Mouse (Mus musculus) adrenal gland, postnatal 4 days (tissue): ENCODE measurements at regions not wholly inside any gene's neighbourhood (a gene's known extent, or its start where the extent isn't known, plus 50 kb on each side); places are given as distances from the start of the nearest gene placed in this dataset.

ENCODE experiments used
- DNase-seq, 2 experiments: peaks; one replicate each; pipeline ENCODE4 v3.0.0; 2021 to 2022; ENCODE audit warnings: low spot score in 2 of 2, mixed read lengths in 2 of 2

DNA sequence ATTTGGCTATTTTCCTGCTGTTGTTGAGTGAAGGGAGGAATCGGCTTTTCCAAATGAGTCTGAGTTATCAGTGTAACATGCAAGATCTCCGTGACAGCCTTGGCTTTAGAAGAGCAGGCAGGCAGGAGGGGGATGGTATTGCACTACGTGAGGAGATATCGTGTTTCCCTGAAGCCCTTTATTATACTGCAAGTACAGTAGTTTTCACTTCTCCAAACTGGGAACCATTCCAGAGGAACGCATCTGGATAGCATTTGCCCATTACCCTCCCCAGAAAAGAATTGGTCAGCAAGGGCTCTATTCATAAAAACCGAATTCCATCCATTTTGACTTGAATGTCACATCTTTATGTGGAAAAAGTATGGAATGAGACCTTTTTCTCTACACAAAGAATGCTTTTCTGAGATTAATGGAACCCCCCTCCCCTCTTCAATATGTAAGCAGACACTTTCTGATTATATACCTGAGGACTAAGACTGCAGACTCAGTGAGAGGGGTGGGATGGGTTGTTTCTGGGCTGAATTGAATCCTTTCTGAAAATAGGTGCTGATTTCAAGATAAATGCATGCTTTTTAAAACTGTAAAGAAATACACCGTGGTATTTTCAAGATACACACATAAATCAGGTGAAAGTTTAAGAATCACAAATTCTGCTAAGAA lies 571.8 kb downstream of the Car8 start:
- no peak for DNase-seq

DNA sequence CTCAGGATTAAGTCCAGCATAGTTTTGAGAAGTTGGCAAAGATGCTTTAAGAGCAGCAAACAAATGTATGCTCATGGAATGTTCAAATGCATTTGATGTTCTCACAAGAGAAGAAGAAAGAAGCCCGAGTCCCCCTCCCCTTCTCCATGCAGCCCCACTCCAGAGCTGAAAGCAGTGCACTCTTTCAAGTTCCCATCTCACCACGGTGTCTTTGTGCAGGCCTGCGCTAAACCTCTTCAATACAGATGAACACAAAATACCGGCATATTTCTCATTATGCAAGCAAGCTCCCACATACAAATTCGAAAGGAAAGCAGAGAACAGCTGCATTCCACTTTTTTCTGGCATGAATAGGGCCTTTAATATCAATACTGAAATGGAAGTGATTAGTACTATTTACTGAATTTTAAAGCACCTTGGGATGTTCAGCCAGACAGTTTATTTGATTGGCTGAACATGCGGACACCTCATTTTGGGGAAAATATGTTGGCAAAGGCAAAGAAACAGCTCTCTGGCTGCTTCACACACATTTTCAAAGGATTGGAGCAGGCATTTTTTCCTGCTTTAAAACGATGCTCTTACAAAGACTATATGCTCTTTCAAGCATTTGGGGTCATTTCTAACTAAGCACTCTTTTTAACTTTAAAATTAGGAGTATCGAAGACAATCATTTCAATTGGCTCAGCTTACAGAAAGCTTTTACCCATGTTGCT lies 595.8 kb downstream of the Car8 start:
- no peak for DNase-seq

DNA sequence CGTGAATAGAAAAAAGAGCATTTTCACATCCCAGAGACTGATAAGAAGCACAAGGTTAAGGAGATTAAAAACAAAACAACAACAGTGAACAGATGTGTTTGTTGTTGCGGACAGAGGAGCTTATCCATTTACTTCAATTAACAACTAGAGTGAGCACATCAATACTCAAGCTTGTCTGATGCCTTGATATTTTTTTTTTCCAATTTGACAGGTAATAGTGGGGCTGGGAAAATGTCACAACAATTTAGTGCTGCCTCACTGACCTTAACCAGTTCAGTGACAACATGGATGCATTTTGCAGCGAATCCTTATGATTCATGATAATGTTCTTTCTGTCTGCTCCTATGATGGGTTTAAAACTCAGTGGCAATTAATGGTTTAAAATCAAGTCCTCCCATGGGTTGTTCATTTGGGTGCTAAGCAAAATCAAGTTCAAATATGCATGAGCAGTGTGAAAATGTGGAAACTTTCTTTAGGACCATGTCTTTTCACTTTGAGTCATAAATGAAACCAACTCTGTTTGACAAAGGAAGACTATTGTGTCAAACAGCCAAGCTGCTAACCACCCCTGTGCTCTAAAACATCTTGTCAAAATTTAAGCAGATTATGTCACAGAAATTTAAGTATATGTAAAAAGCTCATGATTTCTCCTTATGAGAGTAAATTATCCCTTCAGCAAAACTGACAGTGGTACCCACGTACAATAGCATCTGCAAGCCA lies 641.0 kb downstream of the Car8 start:
- DNase-seq, result no peak

DNA sequence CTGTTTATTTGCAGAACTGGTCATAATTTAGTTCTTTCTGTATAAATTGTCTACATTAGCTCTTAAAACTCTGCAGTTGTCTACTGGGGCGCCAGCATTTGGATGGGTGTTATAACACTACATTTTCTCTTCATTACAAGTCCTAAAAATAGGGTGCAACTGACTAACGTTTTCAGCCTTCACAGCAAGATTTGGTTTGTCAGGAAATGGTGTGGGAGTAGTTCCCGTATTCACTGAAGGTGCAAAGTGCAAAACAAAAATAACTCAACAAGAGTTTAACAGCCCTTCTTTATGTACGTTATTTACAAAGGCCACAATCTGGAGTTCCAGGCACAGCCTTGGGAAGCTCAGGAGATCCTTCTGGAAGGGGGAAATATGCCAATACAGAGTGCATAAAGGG lies 642.7 kb downstream of the Car8 start:
- DNase-seq, result no peak

DNA sequence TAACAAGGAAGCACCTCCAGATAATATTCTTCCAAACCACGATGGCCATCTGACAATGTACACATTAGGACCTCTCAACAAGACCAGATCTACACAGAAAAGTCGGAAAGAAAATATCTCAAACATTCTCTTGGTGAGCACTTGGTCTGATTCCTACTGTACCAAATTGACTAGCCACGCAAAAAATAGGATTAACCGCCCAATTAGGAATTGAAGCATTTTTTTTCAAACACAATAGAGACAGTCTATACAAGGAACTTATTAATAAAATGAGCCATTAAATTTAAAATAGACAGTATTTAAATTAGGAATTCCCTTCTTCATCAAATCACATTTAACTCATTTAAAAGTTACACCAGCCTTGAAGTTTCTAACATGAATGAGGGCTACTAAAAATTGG lies 655.0 kb downstream of the Car8 start:
- DNase-seq, result no peak

DNA sequence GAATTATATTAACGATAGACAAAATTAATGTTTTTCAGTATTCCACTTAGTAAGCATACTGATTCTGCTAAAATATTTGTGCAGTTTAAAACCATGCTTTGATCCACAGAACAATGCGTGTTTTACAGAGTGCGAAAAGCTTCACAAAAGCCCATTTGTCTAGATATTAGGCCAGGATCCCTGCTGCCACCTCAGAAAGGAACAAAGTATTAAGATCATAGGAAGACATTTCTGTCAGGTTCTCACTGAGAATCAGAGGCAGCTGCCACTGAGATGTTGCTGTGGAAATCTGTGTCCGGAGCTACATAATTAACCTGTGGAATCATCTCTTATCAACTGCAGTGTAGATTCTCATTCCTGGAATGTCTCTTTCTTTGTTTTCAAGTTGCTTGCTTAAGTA lies 656.9 kb downstream of the Car8 start:
- no peak for DNase-seq

DNA sequence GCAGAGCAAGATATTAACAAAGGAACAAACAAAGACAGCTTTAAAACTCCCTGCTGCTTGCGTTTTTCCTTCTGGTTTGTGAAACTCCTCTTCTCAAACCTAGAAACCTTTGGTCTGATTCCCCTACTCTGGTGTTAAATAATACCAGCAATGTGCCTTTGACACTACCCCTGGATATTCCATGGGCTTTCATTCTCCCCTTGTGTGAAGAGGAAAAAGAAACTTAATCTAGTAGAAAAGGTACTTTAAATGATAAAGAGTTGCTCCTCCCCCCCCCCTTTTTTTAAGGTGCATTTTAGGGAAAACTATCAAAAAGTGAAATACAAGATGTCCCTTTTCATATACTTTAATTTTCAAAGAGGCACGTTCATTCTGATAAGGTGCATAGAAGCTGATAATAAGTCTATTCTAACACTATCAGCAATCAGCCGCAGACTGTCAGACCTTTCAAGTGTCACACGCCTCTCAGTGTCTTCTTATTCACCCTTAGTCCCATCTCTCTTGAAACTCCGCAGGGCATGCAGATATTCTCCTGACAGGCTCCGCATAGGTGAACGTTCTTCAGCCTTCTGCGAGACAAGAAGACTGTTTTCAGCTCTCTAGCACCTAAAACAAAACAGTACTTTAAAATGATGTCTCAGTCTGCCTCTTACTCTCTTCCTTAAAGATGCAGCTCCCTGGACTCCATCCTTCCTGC lies 657.5 kb downstream of the Car8 start:
- no peak for DNase-seq

DNA sequence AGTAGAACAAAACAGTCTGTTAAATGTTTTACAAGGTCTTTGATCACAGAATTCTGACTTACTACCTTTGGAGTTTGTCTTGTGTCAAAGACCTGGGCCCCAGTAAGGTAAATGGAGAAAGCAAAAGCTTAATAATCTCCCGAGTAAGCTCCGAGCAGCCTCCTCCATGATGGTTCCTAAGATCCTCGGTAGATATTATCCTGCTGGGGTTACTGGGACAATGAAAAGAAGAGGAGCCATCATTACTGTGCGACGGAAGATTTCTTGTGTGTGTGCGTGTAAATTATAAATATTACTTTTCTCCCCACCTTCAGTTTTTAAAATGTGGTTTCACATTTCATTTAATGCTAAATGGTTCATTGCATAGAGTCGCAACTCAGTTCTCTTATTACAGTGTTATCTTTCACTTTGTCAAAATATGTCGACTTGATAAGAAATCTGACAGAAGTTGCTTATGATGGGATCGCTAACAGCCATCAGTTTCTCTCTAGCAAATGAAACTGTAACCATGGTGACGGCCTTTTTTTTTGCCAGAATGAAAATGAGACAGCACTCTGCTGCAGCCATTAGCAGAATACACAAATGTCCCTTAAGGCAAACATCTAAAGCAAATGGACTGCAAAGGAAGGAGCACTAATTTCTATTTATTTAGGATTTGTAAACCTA lies 658.2 kb downstream of the Car8 start:
- no peak for DNase-seq

DNA sequence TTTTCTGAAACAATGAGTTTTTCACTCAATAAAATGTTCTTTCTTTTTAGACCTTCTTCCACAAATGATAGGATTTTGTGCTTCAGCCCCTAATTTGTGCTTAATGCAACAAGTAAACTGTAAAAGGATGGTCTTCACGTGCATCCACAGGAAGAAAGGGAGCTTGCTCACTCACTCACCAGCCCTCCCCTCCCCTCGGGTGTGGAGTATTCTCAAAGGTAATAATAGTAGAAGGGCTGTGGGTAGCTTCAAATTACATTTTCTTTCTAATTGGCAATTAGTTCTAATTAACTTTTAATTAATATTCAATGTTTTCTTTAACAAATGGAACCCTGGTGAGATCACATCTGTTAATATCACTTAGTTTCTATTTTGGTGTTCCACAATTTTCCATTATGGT lies 664.8 kb downstream of the Car8 start:
- no peak for DNase-seq

DNA sequence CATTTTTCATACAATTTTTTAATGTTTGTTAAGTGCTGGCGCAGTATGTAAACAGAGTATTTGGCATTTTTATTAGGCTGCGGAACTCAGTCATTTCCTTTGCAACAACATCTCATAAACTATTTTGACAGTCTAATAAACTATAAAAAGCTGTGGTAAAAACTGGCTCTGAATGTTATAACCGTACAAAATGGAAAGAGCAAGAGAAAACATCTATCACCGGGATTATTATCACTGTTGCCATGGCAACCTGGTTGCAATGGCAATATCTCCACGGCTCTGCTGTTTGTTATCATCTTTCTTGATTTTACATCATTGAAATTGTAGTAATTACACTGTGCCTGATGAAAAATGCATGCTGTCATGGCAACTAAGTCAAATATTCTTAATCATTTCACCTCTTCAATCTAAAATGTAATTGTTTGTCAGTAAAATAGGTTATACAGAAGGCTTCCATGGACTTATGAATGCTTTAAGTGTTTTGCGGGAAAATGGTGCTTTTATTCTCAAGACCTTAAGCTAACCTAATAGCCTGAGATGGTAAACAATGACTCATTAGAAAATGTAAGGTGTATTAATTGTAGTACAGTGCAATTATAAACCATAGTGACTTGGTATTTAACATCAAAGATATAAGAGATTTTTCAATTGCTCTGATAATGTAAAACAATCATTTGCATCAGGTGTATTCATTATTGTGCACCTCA lies 671.0 kb downstream of the Car8 start:
- DNase-seq, result no peak

DNA sequence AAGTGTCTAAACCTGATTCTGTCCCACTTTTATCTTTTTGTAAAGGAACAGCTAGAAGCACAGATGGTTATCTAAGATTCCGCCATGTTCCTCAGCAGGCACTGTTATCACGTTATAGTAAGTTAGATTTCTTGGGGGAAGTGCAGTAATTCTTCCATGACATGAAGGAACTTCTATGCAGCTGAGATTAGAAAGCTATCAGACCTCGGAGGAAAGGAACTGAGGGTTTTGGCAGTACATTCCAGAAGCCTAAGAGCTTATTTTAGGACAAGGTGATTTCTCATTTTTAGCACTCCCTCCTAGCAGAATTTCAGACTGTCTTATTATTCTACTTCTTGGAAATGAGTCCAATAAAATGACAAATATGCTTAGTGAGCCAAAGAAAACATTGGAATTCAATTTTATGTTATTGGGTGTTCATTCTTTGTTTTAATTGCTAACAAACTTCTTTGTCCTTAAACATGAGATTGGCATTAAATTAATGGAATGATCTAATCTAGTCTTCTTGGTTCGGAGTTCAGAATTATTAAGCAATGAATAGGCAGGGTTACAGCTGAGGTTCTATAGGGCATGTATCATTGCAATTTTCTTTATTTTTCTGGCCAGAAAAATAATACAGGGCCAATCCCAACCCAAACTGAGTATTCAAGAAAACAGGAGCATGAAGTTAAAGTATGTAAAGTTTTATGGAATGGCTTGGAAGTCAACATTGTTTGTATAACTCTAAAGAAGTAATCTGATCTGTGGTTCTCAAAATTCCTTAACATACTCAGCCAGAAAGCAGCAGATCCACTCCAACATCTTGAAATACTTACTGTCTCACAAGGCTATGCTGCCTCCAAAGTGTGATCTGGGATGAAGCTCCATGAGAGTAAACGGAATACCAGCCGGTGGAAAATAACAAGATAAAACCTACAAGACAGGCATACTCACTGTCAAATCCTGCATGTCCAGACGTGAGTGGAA lies 678.7 kb downstream of the Car8 start:
- no peak for DNase-seq

DNA sequence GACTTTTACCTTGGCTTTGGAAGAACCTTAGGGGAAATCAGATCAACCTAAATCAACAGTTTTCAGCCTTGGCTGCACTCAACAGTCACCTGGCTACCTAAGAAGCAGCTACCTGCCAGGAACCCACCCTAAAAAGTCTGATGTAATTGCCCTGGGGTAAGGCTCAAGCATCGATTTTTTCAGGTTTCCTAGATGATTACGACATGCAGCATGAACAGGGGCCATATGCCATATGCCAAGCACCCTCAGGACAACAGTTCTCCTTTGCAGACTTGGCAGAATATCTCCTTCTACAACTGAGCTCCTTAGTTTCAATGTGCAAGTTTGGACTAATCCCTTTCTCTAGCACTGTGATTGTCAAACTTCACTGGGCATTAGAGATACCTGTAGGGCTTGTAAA lies 680.1 kb downstream of the Car8 start:
- no peak for DNase-seq

DNA sequence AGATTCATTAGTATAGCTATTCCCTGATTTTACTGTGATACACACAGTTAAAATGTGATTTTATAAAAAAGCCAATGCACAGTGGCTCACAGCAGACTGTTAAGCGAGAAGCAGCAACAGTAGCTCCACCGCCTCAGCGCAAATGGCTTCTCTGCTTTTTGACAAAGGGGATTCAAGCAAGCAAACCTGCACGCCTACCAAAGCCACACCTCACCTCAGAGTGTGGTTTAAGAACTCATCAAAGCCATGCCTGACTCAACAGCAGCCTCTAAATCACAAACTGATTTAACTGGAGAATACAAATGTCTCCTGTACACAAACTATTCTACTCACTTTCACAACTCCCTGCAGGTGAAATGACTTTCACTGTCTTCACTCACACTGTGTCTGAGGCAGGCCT lies 704.5 kb downstream of the Car8 start:
- DNase-seq, result no peak

DNA sequence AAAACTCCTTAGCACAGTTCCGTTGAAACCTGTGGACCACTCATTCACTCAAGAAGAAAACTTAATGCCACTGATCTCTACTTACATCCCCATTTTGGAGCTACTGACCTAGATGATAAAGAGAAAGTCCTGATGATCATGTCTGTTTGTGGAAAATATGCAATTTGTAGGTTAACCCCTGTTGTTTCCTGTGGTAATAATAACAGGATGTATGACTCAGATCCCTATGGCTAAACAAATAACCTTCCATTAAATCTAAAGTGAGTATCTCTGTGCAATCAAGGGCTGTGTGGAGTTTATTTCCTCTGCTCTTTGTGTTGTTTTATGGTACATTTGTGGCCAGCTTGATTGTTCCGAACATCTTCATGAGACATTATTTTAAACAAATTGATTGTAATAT lies 711.1 kb downstream of the Car8 start:
- DNase-seq, result no peak

DNA sequence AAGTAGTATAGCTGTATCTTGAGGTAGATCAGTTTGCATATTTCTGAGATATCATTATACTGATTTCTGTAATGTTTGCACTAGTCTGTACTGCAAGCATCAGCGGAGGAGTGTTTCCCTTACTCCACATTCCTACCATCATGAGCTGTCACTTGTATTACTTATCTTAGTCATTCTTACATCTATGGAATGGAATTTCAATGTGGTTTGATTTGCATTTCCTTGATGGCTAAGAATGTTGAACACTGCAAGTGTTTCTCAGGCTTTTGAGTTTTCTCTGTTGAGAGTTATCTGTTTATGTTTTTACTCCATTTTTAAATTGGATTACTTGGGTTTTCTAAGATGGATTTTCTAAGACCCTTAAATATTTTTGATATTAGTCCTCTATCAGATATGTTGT lies 725.8 kb downstream of the Car8 start:
- DNase-seq, result no peak

DNA sequence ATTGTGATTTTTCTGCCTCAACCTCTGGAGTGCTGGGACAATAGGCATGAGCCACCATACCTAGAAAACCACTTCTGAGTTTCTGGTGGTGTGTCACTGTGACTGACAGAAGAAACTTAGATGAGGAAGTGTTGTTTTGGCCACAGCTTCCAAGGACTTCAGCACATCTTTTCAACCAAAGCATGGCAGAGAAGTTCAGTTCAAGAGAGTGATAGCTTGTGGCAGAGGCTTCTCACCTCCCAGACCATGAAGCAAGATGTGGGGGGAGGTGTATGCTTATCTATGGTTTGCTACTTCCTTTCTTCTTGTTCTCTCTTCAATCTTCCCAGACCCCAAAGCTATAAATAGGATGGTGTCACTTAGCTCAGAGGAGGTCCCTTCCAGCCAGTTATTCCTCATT lies 753.3 kb downstream of the Car8 start:
- no peak for DNase-seq

DNA sequence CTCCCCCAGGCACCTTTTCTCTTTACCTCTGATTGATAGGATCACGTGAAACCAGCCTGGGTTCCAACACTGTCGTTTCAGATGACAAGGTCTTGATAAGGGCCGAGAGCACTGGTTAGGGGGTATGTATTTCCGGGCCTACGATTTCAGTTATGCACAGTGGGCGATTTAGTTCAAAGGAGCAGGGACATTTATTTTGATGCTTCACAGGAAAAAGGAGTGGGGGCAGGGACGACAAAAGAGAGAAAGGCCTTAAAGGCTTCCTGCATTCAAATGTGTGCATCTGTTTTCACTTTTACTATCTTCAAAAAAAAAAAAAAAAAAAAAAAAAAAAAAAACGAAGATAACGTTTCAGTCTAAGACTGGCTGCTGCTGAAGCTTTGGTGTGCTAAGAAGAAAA lies 783.7 kb downstream of the Car8 start:
- no peak for DNase-seq

DNA sequence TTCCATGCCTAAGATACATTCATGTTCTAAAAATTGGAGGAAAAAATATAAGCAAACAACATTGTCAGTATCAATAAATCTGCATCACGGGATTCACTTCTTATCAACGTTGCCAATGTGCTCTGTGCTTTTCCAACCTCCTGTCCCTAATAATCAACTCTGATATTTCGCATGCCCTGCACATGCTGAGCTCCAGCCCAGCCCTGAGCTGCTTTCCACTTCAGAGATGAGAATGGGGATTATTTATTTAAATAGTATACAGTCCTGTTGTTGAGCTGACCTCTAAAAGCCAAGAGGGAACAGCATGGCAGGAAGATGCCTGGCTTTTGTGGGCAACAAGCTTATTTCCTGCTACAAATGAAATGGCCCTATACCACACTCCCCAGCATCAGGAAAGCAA lies 786.2 kb downstream of the Car8 start:
- no peak for DNase-seq

DNA sequence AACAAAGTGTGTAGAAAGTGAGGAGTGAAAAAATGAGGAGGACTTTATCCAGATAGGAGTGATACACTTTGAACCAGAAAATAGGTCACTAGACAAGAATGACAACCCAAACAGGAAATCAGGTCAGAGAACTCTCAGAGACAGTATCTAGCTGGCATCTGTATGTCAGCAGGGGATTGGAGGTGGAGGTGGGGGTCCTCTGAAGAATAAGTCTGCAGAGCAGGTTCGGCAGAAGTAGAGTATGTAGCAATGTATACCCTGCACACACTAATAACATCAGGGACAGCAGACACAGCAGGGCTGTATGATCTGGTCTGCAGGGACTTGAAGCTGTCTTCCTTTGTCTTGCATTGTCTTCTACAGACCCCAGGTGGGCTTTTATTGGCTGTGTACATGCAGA lies 787.9 kb downstream of the Car8 start:
- no peak for DNase-seq

DNA sequence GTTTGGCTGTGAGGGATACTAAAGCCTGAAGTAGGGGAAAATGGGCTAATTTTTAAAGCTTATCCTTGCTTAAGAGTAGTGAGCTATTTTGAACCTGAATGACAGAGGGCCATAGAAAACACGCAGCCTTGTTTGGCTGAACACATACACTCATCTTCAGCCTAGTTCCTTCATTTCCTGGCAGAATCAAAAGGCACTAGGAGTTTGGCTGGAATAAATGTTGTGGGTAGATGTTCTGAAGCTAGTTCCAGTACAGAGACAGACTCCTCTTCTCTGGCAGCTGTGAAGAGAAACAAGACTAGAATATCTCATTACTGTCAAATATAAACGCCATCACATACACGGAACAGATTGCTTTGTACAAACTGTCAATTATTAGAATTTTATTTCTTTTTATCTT lies 809.5 kb downstream of the Car8 start:
- DNase-seq, result no peak
